Mouse (Mus musculus) ovary, adult 18-20 months (tissue): ENCODE measurements around the gene Aspn.
"Not testable (repeated sequence)": the region's sequence is repeated elsewhere in the genome, so short reads cannot be mapped to it uniquely, and the experiment has no call there.

Experiments
- DNase-seq: peaks from one replicate; pipeline ENCODE4 v3.0.0; 2022; ENCODE audit warnings: low spot score, mixed read lengths

Aspn gene

DNA sequence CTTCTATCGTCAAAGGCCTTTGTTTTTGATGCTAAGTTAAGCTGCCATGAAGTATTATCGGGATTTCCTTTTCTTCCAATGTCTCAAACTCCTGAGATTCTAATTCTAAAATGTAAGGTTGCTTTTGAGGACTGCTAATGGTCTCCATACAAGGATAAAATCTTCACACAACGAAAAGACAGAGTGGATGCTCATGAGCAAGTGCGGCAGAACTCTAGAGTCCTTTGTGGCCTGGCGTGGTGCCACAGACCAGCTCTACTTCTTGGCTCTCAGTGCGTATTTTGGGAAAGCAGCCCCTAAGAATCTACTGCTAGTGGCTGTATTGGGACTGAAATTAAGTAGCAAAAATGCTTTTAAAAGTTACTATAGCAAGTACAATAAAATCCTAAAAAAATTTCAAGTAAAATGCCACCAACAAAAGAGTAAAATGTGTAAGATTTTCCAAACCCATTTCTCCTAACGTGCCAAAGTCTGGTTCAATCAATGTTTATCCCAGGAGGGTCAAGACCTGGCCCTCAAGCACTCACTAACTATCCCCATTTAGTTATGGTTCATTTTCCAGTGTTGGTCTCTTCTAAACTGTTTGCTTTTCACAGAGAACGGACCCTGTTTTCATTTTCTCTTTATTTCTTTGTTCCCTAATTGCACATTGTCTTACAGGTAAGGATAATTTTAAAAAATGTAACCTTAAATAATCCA is 40.2 kb downstream of the Aspn start:
- peak; percentile 30 for DNase-seq

DNA sequence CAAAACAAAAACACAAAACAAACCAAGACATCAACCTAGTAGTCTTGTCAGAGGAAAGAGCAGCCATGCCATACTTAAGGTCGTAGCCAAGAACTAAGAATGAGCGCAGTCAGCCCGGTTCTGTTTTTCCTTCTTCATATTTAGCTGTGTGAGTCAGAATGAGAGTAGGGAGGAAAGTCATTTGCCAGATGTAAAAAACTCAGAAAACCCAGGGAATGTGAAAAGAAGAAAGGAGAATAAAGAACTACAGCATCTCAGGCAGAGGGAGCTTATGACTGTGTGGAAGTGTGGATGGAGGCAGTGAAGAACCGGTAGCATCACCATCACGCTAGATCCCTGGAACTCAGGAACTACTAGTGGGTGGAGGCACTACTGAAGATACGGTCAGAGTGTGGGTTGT is 41.8 kb downstream of the Aspn start:
- DNase-seq = no peak

GRCm38 (mm10) chr13:49602541-49602940 is 58.3 kb downstream of the Aspn start:
- not testable (repeated sequence) for DNase-seq

DNA sequence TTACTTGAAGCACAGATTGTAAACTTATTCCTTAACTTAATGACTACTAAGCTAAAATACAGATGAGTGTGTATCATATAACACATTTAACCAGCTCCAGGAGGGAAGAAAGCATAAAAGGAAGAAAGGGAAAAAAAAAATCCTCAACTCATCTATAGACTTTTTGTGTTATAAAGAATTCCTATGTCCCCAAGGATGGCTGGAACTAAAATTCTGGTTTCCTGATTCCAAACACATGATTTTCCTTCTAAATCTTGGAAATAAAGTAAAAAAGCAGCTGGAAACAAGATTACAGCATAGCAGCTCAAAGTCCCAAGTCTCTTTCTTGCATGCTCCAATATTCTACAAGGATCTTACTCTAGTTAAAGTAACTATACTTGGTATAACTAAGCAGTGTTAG is 59.4 kb downstream of the Aspn start:
- DNase-seq = no peak

- DNase-seq = no peak
Observed at GRCm38 (mm10) chr13:49607714-49608113, 63.5 kb downstream of the Aspn start, which contains the start of gene Ogn. Gene Ogn, plus strand, starts transcription at chr13:49608046.

DNA sequence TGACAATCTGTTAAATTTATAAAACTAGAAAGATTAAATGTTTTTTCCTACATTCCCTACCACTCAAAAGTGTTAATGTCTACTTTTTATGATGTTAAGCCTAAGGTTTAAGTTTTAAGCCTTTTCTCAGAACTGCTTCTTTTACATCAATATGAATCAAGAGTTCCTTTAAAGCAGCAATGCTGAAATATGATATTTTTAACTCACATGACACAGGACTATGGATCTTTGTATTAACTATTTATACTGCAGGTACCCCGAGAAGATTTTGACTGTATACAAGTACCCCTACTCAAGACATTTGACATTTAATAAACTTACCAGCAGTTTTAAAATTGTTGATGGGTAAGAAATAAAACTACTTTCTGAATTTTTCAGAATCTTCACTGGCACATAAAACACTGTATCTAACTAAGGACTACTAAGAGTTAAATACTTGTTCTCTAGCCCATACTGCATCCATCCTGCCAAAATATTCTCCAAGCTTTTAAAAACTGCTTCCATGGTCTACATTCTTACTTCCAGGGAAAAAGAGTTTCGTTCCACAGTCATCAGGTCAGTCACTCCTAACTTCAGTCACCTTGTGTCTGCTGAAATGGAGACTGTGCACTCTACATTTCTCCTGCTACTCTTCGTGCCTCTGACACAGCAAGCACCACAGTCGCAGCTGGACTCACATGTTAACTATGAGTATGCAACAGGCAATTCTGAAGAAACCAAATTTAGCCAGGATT is 64.5 kb downstream of the Aspn start:
- no peak for DNase-seq

DNA sequence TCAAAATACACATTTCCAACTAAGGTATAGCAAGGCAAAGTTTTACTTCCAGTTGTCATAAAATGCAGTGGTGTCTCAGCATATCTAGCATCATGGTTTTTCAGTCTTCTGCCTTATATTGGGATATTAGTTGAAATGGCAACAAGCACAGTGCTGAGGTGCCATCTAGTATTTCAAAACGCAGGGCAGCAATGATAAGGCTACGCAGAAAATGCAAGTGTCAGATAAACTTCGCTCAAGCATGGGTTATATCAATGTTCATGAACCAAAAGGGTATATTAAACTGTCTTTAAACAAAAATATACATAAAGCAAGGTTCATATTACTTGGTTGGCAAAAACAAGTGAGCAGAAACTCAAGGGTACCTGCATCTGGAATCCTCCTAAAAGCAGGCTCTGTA is 72.8 kb downstream of the Aspn start:
- DNase-seq = no peak
